Mouse (Mus musculus): ENCODE results near the gene Pcnx2.

Pcnx2 gene

DNA sequence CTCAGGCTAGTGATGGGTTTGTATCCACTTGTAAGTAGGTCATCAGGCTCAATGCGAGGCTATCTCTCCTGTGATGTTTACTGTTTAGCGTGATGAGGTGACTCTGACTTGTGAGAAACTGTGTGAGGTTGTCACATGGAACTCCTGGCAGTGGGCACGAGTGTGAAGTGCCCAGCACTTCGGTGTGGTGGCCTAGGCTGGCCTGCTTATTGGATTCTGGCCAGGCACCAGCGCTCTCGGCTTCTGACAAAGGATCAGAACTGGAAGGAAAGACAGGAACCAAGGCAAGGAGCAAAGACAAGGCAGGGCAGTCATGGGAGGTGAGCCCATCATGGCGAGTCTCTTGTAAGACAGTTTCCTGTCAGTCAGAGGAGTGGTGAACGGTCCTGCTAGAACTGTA, 142.2 kb downstream of the Pcnx2 start:
- DNase-seq, result peak; percentile 72 to 76

GRCm38 (mm10) chr8:125750846-125751245, 147.3 kb downstream of the Pcnx2 start:
- DNase-seq, result peak in 1 of 2 experiments; percentile 40

- no peak for DNase-seq
These were observed 150.7 kb downstream of the Pcnx2 start for GRCm38 (mm10) chr8:125747390-125747789.

DNA sequence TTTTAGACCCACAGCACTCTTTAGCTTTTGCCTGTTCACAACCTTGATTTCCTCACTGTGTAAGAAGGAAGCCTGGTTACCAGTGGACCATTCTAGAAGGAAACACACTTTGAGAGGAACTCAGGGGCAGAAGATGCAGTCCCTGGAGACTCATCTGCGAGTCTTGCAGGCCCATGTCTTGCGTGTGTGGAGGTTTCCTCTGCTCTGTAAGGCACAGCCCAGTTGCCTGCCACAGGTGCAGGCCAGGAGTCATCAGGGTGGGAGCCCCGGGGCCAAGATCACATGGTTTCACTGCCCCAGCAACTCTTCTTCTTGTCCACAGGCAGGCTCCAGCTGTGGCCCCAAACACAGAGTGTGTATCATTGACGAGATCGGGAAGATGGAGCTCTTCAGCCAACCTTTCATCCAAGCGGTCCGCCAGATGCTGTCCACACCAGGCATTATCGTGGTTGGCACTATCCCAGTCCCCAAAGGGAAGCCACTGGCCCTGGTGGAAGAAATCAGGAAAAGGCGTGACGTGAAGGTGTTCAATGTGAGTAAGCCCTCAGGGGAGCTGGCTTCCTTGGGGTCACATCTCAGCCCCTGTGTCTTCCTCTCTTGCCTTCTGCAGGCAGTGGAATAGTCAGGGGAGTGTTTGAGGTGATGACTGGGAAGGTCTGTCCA, 153.1 kb downstream of the Pcnx2 start:
- DNase-seq, result no peak

GRCm38 (mm10) chr8:125742406-125742805, 155.7 kb downstream of the Pcnx2 start:
- peak; percentile 61 to 69 for DNase-seq

GRCm38 (mm10) chr8:125741855-125742254, 156.3 kb downstream of the Pcnx2 start:
- no peak for DNase-seq

DNA sequence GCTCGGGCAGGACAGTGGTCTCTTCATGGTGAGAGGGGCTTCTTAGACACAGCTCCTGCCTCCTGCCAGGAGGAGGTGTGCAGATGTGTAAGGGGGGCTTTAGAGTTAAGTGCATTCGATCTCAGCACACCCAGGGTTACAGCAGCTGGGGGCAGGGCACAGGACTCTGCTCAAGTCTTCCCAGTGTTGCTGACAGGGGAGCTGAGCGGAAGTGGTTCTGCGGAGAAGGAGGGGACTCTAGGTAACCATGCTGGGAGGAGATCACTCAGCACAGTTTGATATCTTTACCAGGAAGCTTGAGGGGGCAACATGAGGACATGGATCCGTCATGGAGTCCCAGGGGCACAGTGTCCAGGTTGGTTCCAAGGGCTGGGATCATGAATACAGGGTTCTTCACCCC, 156.7 kb downstream of the Pcnx2 start:
- DNase-seq, result no peak

GRCm38 (mm10) chr8:125740655-125741054, 157.5 kb downstream of the Pcnx2 start:
- DNase-seq, result no peak

GRCm38 (mm10) chr8:125738956-125739355, 159.2 kb downstream of the Pcnx2 start:
- DNase-seq, result no peak

- peak; percentile 98 for DNase-seq
These were observed 163.9 kb downstream of the Pcnx2 start for GRCm38 (mm10) chr8:125733964-125734956.

GRCm38 (mm10) chr8:125729746-125730145, 168.4 kb downstream of the Pcnx2 start, which contains the start of gene Ntpcr:
Ntpcr (plus strand) TSS chr8:125729963.
- DNase-seq, result no peak

DNA sequence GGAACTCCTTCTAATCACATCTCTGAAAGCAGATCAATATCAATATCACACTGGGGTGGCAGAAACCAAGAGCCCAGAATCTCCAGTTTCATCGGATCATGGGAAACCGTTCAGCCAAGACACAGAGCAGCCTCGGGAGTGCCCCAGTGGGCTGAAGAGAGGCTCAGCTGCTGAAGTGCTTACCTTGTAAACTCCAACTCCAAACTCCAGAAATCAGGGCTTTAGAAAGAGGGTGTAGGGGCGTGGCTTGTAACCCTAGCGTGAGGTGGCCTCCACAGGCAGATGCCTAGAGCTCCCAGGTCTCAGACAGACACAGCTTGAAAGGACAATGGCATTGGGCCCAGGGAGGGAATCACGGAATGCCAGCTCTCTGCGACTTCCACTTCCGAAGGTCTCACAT, 170.3 kb downstream of the Pcnx2 start:
- no peak for DNase-seq

DNA sequence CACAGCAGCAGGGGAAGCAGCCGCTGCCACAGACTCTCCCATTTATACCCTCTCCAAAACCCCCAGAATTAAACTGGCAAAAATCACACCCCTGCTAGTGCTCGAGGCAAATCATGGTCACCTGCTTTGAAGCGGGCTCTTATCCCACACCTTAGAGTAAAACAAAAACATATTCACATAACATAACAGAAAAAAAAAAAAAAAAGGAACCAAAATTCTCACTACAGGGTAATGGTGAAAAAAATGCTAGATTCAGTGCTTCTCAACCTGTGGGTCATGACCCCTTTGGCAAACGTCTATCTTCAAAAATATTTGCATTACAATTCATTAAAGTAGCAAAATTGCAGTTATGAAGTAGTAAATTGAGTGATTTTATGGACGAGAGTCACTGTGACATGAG, 171.1 kb downstream of the Pcnx2 start:
- no peak for DNase-seq

- no peak for DNase-seq
These were observed 172.0 kb downstream of the Pcnx2 start for GRCm38 (mm10) chr8:125726143-125726542.

GRCm38 (mm10) chr8:125725037-125725820, 172.9 kb downstream of the Pcnx2 start:
- DNase-seq, result no peak

DNA sequence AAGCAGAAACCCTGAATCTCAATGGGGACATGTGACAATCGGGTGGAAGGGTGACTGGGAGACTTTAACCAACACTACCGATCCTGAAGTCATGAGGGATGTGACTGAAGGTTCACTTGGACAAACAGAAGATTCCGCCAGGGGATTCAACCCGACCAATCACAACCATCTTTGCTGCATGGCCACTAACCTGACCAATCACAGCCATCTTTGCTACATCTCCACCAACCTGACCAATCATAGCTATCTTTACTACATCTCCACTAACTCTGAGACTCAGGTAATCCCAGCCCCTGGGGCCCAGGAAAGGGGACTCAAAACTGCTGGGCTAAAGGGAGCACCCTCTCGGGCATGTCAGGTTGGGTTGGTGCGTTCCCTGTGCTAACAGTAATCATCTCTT, 174.7 kb downstream of the Pcnx2 start:
- DNase-seq, result no peak

DNA sequence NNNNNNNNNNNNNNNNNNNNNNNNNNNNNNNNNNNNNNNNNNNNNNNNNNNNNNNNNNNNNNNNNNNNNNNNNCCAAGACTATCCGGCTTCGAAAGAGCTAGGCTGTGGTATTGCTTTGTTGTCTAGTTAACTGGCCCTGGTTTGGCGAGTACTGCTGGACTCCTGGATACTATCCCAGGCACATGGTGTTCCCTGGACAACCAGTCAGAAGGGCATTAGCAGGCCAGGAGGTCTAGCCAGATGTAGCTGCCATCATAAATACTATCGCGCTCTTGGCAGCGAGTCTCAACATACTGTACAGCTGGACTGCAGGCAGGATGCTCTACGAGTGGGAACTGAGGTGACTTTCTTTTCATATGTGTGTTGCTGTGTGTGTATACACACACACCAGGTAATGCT, 175.4 kb downstream of the Pcnx2 start:
- peak in 1 of 2 experiments; percentile 35 for DNase-seq

- DNase-seq, result no peak
These were observed 179.2 kb downstream of the Pcnx2 start for GRCm38 (mm10) chr8:125718914-125719313.

GRCm38 (mm10) chr8:125716613-125717012, 181.5 kb downstream of the Pcnx2 start:
- no peak for DNase-seq

DNA sequence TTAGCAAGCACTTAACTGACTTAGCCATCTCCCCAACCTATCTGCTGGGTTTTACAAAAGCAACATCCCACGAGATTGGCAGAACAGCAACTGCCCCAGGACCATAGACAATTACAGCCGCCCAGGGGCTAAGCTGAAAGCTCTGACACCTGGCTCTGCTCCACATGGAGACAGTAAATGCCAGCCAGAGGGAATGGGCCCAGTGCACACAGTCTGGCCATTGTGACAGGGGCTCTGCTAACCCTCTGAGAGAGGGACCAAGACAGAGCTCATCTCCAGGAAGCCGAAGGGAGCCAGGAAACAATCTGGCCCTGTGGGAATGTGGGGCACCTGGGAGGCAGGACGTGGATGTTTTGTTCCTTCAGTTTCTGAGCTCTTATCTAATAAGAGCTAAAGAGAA, 181.9 kb downstream of the Pcnx2 start:
- peak; percentile 56 to 69 for DNase-seq

DNA sequence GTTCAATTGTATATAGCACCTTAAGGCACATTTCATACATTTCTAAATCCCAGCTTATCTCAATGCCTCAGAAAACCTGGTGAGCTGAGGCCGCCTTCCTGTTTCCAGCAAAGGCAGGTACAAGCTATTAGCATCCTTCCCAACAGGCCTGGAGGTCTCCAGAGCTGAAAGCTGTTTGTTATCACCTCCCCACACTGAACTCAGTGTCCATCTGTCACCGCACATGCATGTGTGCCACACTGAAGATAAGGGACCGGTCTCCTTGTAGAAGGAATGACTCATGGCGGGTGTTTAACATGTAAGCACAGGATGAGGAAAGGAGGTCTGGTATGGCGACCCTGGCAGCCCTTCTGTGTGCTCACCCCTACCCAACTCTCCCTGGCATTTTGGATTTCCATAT, 186.6 kb downstream of the Pcnx2 start:
- no peak for DNase-seq

GRCm38 (mm10) chr8:125709171-125709570, 188.9 kb downstream of the Pcnx2 start:
- no peak for DNase-seq

DNA sequence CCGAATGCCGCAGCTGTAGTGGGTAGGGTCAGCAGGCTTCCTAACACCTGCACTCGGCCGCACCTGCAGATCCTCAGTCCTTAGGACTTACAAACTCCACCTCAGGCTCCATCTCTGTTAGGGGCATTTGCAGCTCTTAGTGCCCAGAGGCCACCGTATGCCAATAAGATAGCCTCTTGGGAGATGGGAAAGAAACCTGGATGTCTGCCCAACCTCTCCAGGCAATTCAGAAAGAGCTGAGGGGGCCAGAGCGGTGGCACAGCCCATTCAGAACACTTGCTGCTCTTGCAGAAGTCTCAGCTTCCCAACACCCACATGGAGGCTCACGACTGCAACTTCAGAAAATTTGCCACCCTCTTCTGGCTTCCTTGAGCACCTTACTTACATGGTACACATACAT, 192.3 kb downstream of the Pcnx2 start:
- DNase-seq, result peak in 1 of 2 experiments; percentile 26

Data from cerebellum, postnatal 10 days (tissue).